Mouse (Mus musculus) embryo, embryonic 10.5 days (tissue): Measurements from ENCODE around the gene Ankrd34a.

Source experiments
- DNase-seq: peaks from one replicate; pipeline ENCODE4 v3.0.0-alpha.2; 2015; ENCODE audit warnings: low spot score

Gene Ankrd34a

GRCm38 (mm10) chr3:96596228-96596707 is at the start of gene Ankrd34a:
Ankrd34a (plus strand) TSS chr3:96596636.
- DNase-seq, result peak; percentile 26

- DNase-seq, result no peak
These were observed 49.6 kb upstream of the Ankrd34a start for GRCm38 (mm10) chr3:96546880-96547279.

- peak; percentile 86 for DNase-seq
These were observed 49.0 kb upstream of the Ankrd34a start for GRCm38 (mm10) chr3:96547389-96547960.

GRCm38 (mm10) chr3:96548824-96549223 is 47.6 kb upstream of the Ankrd34a start:
- no peak for DNase-seq

GRCm38 (mm10) chr3:96549346-96549745 is 47.1 kb upstream of the Ankrd34a start:
- no peak for DNase-seq

GRCm38 (mm10) chr3:96551203-96551602 is 45.2 kb upstream of the Ankrd34a start:
- peak; percentile 81 for DNase-seq

GRCm38 (mm10) chr3:96551890-96552289 is 44.5 kb upstream of the Ankrd34a start:
- DNase-seq, result no peak

- DNase-seq, result no peak
These were observed 42.8 kb upstream of the Ankrd34a start for GRCm38 (mm10) chr3:96553601-96554000.

GRCm38 (mm10) chr3:96554251-96554650 is 42.2 kb upstream of the Ankrd34a start:
- DNase-seq, result no peak

- peak; percentile 15 for DNase-seq
These were observed 41.3 kb upstream of the Ankrd34a start for GRCm38 (mm10) chr3:96555041-96555596.

- no peak for DNase-seq
These were observed 40.3 kb upstream of the Ankrd34a start for GRCm38 (mm10) chr3:96555999-96556614.

- DNase-seq, result peak; percentile 58
These were observed 39.5 kb upstream of the Ankrd34a start for GRCm38 (mm10) chr3:96556651-96557635.

- peak; percentile 100 for DNase-seq
These were observed 38.7 kb upstream of the Ankrd34a start, which contains the start of gene Txnip for GRCm38 (mm10) chr3:96557694-96558093. Txnip (plus strand) TSS chr3:96557957.

- peak; percentile 40 for DNase-seq
These were observed 38.3 kb upstream of the Ankrd34a start for GRCm38 (mm10) chr3:96558159-96558558.

- DNase-seq, result peak; percentile 10
These were observed 37.7 kb upstream of the Ankrd34a start for GRCm38 (mm10) chr3:96558668-96559196.

GRCm38 (mm10) chr3:96559398-96559910 is 37.0 kb upstream of the Ankrd34a start:
- no peak for DNase-seq

GRCm38 (mm10) chr3:96559911-96560850 is 36.3 kb upstream of the Ankrd34a start:
- no peak for DNase-seq

GRCm38 (mm10) chr3:96560881-96561668 is 35.4 kb upstream of the Ankrd34a start:
- no peak for DNase-seq

GRCm38 (mm10) chr3:96561946-96562681 is 34.3 kb upstream of the Ankrd34a start:
- no peak for DNase-seq
